ENCODE assay signal across 8 mouse cellular contexts in the genomic region with DNA sequence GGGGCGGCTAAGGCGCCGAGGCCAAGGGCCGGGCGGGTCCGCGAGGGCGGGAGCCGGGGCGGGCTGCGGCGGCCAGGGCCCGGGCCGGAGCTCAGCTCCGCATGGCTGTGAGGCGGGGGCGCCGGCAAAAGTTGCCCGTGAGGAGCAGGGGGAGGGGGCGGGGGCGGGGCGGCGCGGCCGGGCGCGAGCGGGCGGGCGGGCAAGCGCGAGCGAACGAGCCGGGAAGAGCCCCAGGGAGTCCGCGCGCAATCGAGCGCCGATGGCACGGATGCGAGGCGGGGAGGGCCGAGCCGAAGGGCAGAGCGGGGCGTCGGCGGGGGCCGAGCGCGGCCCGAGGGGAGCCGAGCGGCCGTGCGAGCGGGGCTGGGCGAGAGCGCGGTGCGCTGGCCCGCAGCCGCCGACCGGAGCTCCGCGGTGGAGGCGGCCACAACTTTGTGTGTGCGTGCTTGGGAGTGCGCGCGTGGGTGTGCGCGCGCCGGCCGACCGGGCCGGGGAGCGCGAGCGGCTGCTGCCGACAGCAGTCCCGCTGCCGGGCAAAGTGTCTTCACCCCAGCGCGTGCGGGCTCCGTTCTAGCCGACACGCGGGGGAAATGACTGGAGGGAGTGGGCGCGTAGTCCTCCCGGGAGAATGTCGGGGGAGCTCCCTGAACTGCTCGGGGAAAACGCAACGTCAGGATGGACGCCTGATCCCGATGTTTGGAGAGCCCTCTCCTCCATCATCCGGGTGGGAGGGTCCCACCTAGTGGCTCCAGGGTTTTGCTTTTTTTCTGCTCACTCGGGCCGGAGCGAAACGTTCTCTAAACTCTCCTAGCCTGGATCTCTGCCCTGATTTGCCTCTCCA. TPM values are rescaled to one million over a fixed set of nuclear protein-coding genes. Genes with fewer than 3 reads are reported as not detected.
DNase-seq lines count a peak whose midpoint lies in the region; ATAC-seq and TF ChIP-seq lines count a peak whose summit lies in the region.

Gene Hipk2, minus strand, starts transcription at position 95 of the 841 bp plus-strand sequence.

- H3K4me3 ChIP-seq in MEL (ENCODE audit: control insufficient read depth in 1 of 2, insufficient read depth in 1 of 2, low read depth in 2 of 2, low read length in 2 of 2) = peak within 1 kb of the TSS; percentile 74 to 88
- H3K4me3 ChIP-seq in cerebellum, adult 2 months (replicated peaks; ENCODE audit: insufficient read depth, low read depth, low read length) = peak within 1 kb of the TSS; percentile 65
- peak within 1 kb of the TSS; percentile 98 for H3K4me3 ChIP-seq in forebrain, postnatal 0 days (ENCODE audit: low read depth, low read length)
- H3K4me3 ChIP-seq in layer of hippocampus, adult 2 months = peak within 1 kb of the TSS; percentile 86
- peak within 1 kb of the TSS; percentile 99 for H3K4me3 ChIP-seq in lung, embryonic 14.5 days (ENCODE audit: low read depth, low read length)
- peak within 1 kb of the TSS; percentile 93 for H3K4me3 ChIP-seq in olfactory bulb, adult 2 months (ENCODE audit: insufficient read depth, low read depth, low read length)
- peak within 1 kb of the TSS; percentile 99 for H3K4me3 ChIP-seq in thymus, adult 2 months (ENCODE audit: control insufficient read depth, insufficient read depth, low read length)

- no peaks in the 10 kb centered on the region for H3K36me3 ChIP-seq in MEL (ENCODE audit: control insufficient read depth in 1 of 2, insufficient read depth in 2 of 2, low read length in 2 of 2)
- H3K36me3 ChIP-seq in forebrain, postnatal 0 days (ENCODE audit: insufficient read depth) = no peaks in the 10 kb centered on the region
- no peaks in the 10 kb centered on the region for H3K36me3 ChIP-seq in lung, embryonic 14.5 days (ENCODE audit: insufficient read depth)
- H3K36me3 ChIP-seq in thymus, adult 2 months (ENCODE audit: control insufficient read depth, insufficient read depth, low read length) = no peaks in the 10 kb centered on the region

- H3K79me2 ChIP-seq in MEL (ENCODE audit: control insufficient read depth, insufficient read depth, low read length, poor library complexity) = peaks cover 11% of the 10 kb centered on the region

- peak within 1 kb of the TSS; percentile 62 for H3K4me2 ChIP-seq in forebrain, postnatal 0 days (ENCODE audit: low read depth)
- peak within 1 kb of the TSS; percentile 85 for H3K4me2 ChIP-seq in lung, embryonic 14.5 days

- peak in 1 of 2 experiments; percentile 32; a peak in 2 of 4 replicates for TF ChIP-seq POLR2A in MEL (IDR thresholded peaks at IDR 0.05; ENCODE audit: control insufficient read depth in 1 of 2, insufficient read depth in 1 of 2, low read depth in 1 of 2, low read length in 2 of 2, poor library complexity in 1 of 2)
- TF ChIP-seq POLR2A in cerebellum, adult 2 months (IDR thresholded peaks at IDR 0.05; ENCODE audit: borderline replicate concordance, insufficient read depth, low read length) = no peak
- TF ChIP-seq POLR2A in olfactory bulb, adult 2 months (IDR thresholded peaks at IDR 0.05; ENCODE audit: insufficient read depth, low read depth, low read length) = 0 out of 2 replicates have a peak, but pooled peaks have one; percentile 35
- no peak for TF ChIP-seq POLR2A in thymus, adult 2 months (IDR thresholded peaks at IDR 0.05; ENCODE audit: control insufficient read depth, extremely low read depth, insufficient read depth, low read length, poor library complexity)

- H3K27me3 ChIP-seq in MEL (ENCODE audit: control insufficient read depth in 1 of 2, insufficient read depth in 2 of 2, low read length in 2 of 2) = peaks cover 9 to 12% of the 10 kb centered on the region in 2 experiments
- no peaks in the 10 kb centered on the region for H3K27me3 ChIP-seq in cerebellum, adult 2 months (ENCODE audit: control insufficient read depth, insufficient read depth, low read length)
- no peaks in the 10 kb centered on the region for H3K27me3 ChIP-seq in forebrain, postnatal 0 days (ENCODE audit: insufficient read depth, low read length)
- H3K27me3 ChIP-seq in lung, embryonic 14.5 days (ENCODE audit: insufficient read depth, low read length) = no peaks in the 10 kb centered on the region
- H3K27me3 ChIP-seq in thymus, adult 2 months (ENCODE audit: control insufficient read depth, insufficient read depth, low read length) = no peaks in the 10 kb centered on the region

- H3K4me1 ChIP-seq in MEL (ENCODE audit: control insufficient read depth in 1 of 2, insufficient read depth in 2 of 2, low read length in 2 of 2) = peaks cover 0 to 4% of the 10 kb centered on the region in 2 experiments; a peak in 1 of 4 replicates
- H3K4me1 ChIP-seq in cerebellum, adult 2 months (ENCODE audit: control insufficient read depth, insufficient read depth, low read length) = no peaks in the 10 kb centered on the region
- peaks cover 13% of the 10 kb centered on the region; the same call in 1 of the 2 replicates for H3K4me1 ChIP-seq in forebrain, postnatal 0 days (ENCODE audit: insufficient read depth)
- 0 out of 2 replicates have a peak, but pooled peaks cover 6% of the 10 kb centered on the region for H3K4me1 ChIP-seq in lung, embryonic 14.5 days (ENCODE audit: insufficient read depth)
- H3K4me1 ChIP-seq in olfactory bulb, adult 2 months (ENCODE audit: control insufficient read depth, insufficient read depth, low read length) = peaks cover 2% of the 10 kb centered on the region; the same call in 1 of the 2 replicates
- H3K4me1 ChIP-seq in thymus, adult 2 months (replicated peaks; ENCODE audit: control insufficient read depth, insufficient read depth, low read length) = 0 out of 2 replicates have a peak, but pooled peaks cover 4% of the 10 kb centered on the region

- no peak for TF ChIP-seq EP300 in MEL (IDR thresholded peaks at IDR 0.05; ENCODE audit: low read depth in 1 of 2, low read length in 2 of 2)

- peak within 1 kb of the TSS; percentile 91 for H3K9ac ChIP-seq in MEL (ENCODE audit: control insufficient read depth, low read depth, low read length, poor library complexity, severe bottlenecking)
- peak within 1 kb of the TSS; percentile 96 for H3K9ac ChIP-seq in forebrain, postnatal 0 days
- peak within 1 kb of the TSS; percentile 99 for H3K9ac ChIP-seq in lung, embryonic 14.5 days

- no peak for TF ChIP-seq RAD21 in MEL (IDR thresholded peaks at IDR 0.05; ENCODE audit: low read depth, low read length)

- intact Hi-C loops in heart, postnatal 36 days (cut with DNase I) = loop anchor here (1.0 to 10.0 kb wide), 3 partner anchors 34 to 329 kb away; partner anchors contain the start of genes Kdm7a and Luc7l2

- H3K9me3 ChIP-seq in MEL (replicated peaks; ENCODE audit: insufficient read depth, low read length) = no peaks in the 10 kb centered on the region
- no peaks in the 10 kb centered on the region for H3K9me3 ChIP-seq in forebrain, postnatal 0 days (ENCODE audit: low read length)
- no peaks in the 10 kb centered on the region for H3K9me3 ChIP-seq in lung, embryonic 14.5 days (ENCODE audit: low read depth, low read length)

- no peak for TF ChIP-seq CTCF in MEL (IDR thresholded peaks at IDR 0.05 in 2 of 3, conservative IDR thresholded peaks at IDR 0.05 in 1 of 3; ENCODE audit: control insufficient read depth in 1 of 3, insufficient read depth in 1 of 3, low read depth in 2 of 3, low read length in 3 of 3, poor library complexity in 1 of 3, severe bottlenecking in 1 of 3)
- TF ChIP-seq CTCF in cerebellum, adult 2 months (IDR thresholded peaks at IDR 0.05; ENCODE audit: borderline replicate concordance, insufficient read depth, low read depth, low read length) = no peak
- peak; percentile 34; the same call in 1 of the 2 replicates for TF ChIP-seq CTCF in forebrain, postnatal 0 days (IDR thresholded peaks at IDR 0.05; ENCODE audit: low read depth)
- peak; percentile 33 for TF ChIP-seq CTCF in layer of hippocampus, adult 2 months (conservative IDR thresholded peaks at IDR 0.05)
- peak; percentile 42 for TF ChIP-seq CTCF in lung, embryonic 14.5 days (IDR thresholded peaks at IDR 0.05; ENCODE audit: low read depth)
- TF ChIP-seq CTCF in olfactory bulb, adult 2 months (IDR thresholded peaks at IDR 0.05; ENCODE audit: insufficient read depth, low read depth, low read length) = no peak
- 0 out of 2 replicates have a peak, but pooled peaks have one; percentile 14 for TF ChIP-seq CTCF in thymus, adult 2 months (IDR thresholded peaks at IDR 0.05; ENCODE audit: borderline replicate concordance, control insufficient read depth, extremely low read depth, insufficient read depth, low read length, poor library complexity)

- DNase-seq in MEL (ENCODE audit: low read depth, low spot score) = peak; percentile 72
- peak; percentile 78 to 79 for DNase-seq in cerebellum, adult 2 months
- DNase-seq in forebrain, postnatal 0 days = peak; percentile 89
- DNase-seq in heart, postnatal 36 days = peak; percentile 77 to 87
- peak; percentile 61 to 63 for DNase-seq in layer of hippocampus, adult 2 months (ENCODE audit: low spot score in 2 of 2)
- DNase-seq in lung, embryonic 14.5 days = peak; percentile 96
- DNase-seq in thymus, adult 2 months = peak; percentile 83

- H3K27ac ChIP-seq in MEL (ENCODE audit: control insufficient read depth, low read depth, low read length) = peak within 1 kb of the TSS; percentile 80
- H3K27ac ChIP-seq in cerebellum, adult 2 months (ENCODE audit: insufficient read depth, low read length) = peak within 1 kb of the TSS; percentile 24; the same call in 1 of the 2 replicates
- H3K27ac ChIP-seq in forebrain, postnatal 0 days (ENCODE audit: low read depth, low read length) = peak within 1 kb of the TSS; percentile 95
- peak within 1 kb of the TSS; percentile 97 for H3K27ac ChIP-seq in layer of hippocampus, adult 2 months
- H3K27ac ChIP-seq in lung, embryonic 14.5 days (ENCODE audit: low read depth) = peak within 1 kb of the TSS; percentile 95
- peak within 1 kb of the TSS; percentile 40 for H3K27ac ChIP-seq in olfactory bulb, adult 2 months (ENCODE audit: insufficient read depth, low read depth, low read length)
- no peak within 1 kb of the TSS; the same call in 1 of the 2 replicates for H3K27ac ChIP-seq in thymus, adult 2 months (ENCODE audit: control insufficient read depth, insufficient read depth, low read length)

- WGBS in cerebellum, adult 2 months = under 1% methylated on average over 82 of the region's 108 CpGs
- WGBS in forebrain, postnatal 0 days = under 1% methylated on average over 89 of the region's 108 CpGs
- under 1% methylated on average over 95 of the region's 108 CpGs for WGBS in lung, embryonic 14.5 days
- 3% methylated on average over 108 of the region's 108 CpGs for whole genome bisulfite sequencing in olfactory bulb, adult 2 months
- WGBS in thymus, adult 2 months = 1% methylated on average over 106 of the region's 108 CpGs

- peak; percentile 92 for ATAC-seq in forebrain, postnatal 0 days
- ATAC-seq in lung, embryonic 14.5 days (ENCODE audit: insufficient read depth) = peak; percentile 95

RNA-seq across cellular contexts. Expression of gene Hipk2, which starts in this region (rescaled TPM):
- 3.9 and 4.3 TPM in 2 replicates for total RNA-seq in MEL (2012; rRNA removed)
- polyA plus RNA-seq in MEL (2012; ENCODE audit: insufficient read depth in 1 of 2, insufficient read length in 2 of 2, low read depth in 1 of 2, low replicate concordance in 2 of 2, missing spikeins in 1 of 2) = 10 to 100 TPM; 14.1 to 85.1 TPM
- polyA plus RNA-seq in cerebellum, adult 2 months (2012; rRNA removed) = 34.3 and 36.6 TPM in 2 replicates
- 22.8 and 28.6 TPM in 2 replicates for total RNA-seq in forebrain, postnatal 0 days (2014; rRNA removed)
- polyA plus RNA-seq in forebrain, postnatal 0 days (2015; fragmentation: Nextera tagmentation; extraction: Ambion mirVana) = 7.2 and 17.8 TPM in 2 replicates
- 100 to 1,000 TPM in 1 of 2 experiments, 10 to 100 TPM in 1; 92.1 to 101 TPM for total RNA-seq in heart, postnatal 36 days (2021)
- total RNA-seq in layer of hippocampus, adult 2 months (2021) = 10 to 100 TPM; 55.9 to 59.9 TPM
- 18.2 and 20.8 TPM in 2 replicates for polyA plus RNA-seq in lung, embryonic 14.5 days (2014; fragmentation: Nextera tagmentation; extraction: Ambion mirVana)
- not detected in 2 replicates for polyA plus RNA-seq in olfactory bulb, adult 2 months (2012; ENCODE audit: insufficient read depth, insufficient read length, low replicate concordance, missing spikeins)
- polyA plus RNA-seq in thymus, adult 2 months (2012; rRNA removed) = 16.9 and 19.8 TPM in 2 replicates

Comparison
In these comparisons a context has a peak if more than half of its experiments do, and no peak if none do; other contexts are left out.
1. CTCF ChIP-seq: peak in forebrain, postnatal 0 days (single experiment), layer of hippocampus, adult 2 months (single experiment), lung, embryonic 14.5 days (single experiment) and thymus, adult 2 months (single experiment); none in MEL (0 of 3), cerebellum, adult 2 months (single experiment) and olfactory bulb, adult 2 months (single experiment).
2. Peak in every context shown above with its lines, with median percentiles within 50 percentile points of each other: DNase-seq, H3K4me3 ChIP-seq and H3K9ac ChIP-seq.